Mouse (Mus musculus): Measurements from ENCODE around the gene Zfyve28. TPM values are rescaled to one million over a fixed set of nuclear protein-coding genes. Genes with fewer than 3 reads are reported as not detected.

Gene Zfyve28
- polyA plus RNA-seq, 1 experiment from 2014 or later, result 0.27 TPM

DNA sequence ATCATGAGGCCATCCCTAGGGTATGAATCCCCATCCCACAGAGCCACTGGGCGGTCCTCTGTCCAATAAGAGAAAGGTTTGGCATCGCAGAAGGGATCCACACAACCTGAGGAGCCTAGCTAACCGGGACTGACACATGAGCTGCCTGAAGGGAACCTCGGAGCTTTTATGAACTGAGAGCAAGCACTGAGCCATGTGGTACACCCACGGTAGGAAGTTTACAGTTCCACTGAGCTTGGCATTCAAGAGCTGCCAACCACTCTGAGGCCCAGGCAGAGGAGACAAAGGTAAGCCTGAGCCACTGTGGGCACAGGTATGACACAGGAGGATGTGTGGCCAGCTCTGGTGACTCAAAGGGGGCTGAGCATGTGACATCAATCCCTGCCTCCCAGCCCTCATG lies 63.7 kb downstream of the Zfyve28 start:
- ATAC-seq (replicated peaks; ENCODE audit: low FRiP score, low TSS enrichment, low read depth), result no peak

DNA sequence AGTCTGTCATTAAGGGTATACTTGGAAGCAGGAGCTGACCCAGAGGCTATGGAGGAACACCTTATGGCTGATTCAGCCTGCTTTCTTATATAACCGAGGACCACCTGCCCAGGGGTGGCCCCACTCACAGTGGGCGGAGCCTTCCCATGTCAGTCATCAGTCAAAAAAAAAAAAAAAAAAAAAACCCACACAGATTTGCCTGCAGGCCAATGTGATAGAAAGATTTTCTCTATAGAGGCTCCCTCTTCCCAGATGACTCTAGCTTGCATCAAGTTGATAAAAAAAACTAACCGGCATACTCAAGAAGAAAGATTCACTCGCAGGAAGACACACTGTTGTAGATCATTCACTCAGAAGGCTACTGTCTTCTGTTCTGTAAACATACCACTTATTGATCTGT lies 68.2 kb downstream of the Zfyve28 start:
- H3K27me3 ChIP-seq (replicated peaks; ENCODE audit: control insufficient read depth, insufficient read depth, low read length), result no peaks in the 10 kb centered on the region
- no peaks in the 10 kb centered on the region for H3K36me3 ChIP-seq (ENCODE audit: control insufficient read depth, insufficient read depth, low read length)
- H3K4me2 ChIP-seq (ENCODE audit: low read length), result no peak overlapping the region
- no peak overlapping the region for H3K27ac ChIP-seq (ENCODE audit: low read depth)
- H3K4me1 ChIP-seq (replicated peaks; ENCODE audit: control insufficient read depth, insufficient read depth, low read length), result peaks cover 9% of the 10 kb centered on the region
- ATAC-seq (replicated peaks; ENCODE audit: low FRiP score, low TSS enrichment, low read depth) (no peak), DNase-seq (ENCODE audit: low spot score) (no peak)
- no peak overlapping the region for H3K4me3 ChIP-seq (ENCODE audit: low read depth, low read length)
- H3K9me3 ChIP-seq (ENCODE audit: control insufficient read depth, low read length), result no peaks in the 10 kb centered on the region
- 58% methylated on average over 4 of the region's 4 CpGs for WGBS
- H3K9ac ChIP-seq (ENCODE audit: low read length), result no peak overlapping the region

More for the DNA sequence above, 63.7 kb downstream of the Zfyve28 start:
- Histone ChIP-seq H3K4me3 (ENCODE audit: low read depth, low read length) (no peak overlapping the region), H3K27me3 (replicated peaks; ENCODE audit: control insufficient read depth, insufficient read depth, low read length) (no peaks in the 10 kb centered on the region), H3K27ac (ENCODE audit: low read depth) (no peak overlapping the region), H3K9ac (ENCODE audit: low read length) (no peak overlapping the region), H3K4me2 (ENCODE audit: low read length) (no peak overlapping the region), H3K4me1 (replicated peaks; ENCODE audit: control insufficient read depth, insufficient read depth, low read length) (no peaks in the 10 kb centered on the region), H3K9me3 (ENCODE audit: control insufficient read depth, low read length) (no peaks in the 10 kb centered on the region), H3K36me3 (ENCODE audit: control insufficient read depth, insufficient read depth, low read length) (no peaks in the 10 kb centered on the region)
- no peak for DNase-seq (ENCODE audit: low spot score)
- 81% methylated on average over 5 of the region's 5 CpGs for WGBS

DNA sequence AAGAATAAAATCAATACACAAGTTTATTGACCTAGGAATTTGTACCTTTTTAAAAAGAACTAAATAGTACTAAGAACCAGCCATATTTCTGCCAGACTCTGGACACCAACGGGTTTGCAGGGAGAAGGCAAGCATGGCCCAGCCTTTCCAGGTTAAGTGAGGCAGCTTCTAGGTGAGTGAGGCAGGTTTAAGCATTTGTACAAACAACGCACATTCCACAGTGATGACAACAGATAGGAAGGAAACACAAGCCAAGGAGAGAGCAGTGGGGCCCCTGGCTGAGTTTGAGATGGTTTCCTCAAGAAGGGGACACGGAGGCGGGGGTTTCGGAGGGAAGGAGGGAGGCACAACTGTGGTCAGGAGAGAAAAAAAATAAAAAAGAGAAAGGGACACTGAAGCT lies 69.6 kb downstream of the Zfyve28 start:
- H3K4me1 ChIP-seq (replicated peaks; ENCODE audit: control insufficient read depth, insufficient read depth, low read length), result peaks cover 11% of the 10 kb centered on the region
- H3K4me2 ChIP-seq (ENCODE audit: low read length), result no peak overlapping the region
- H3K27me3 ChIP-seq (replicated peaks; ENCODE audit: control insufficient read depth, insufficient read depth, low read length), result no peaks in the 10 kb centered on the region
- H3K9ac ChIP-seq (ENCODE audit: low read length), result no peak overlapping the region
- no peak overlapping the region for H3K27ac ChIP-seq (ENCODE audit: low read depth)
- no peaks in the 10 kb centered on the region for H3K36me3 ChIP-seq (ENCODE audit: control insufficient read depth, insufficient read depth, low read length)
- DNase-seq (ENCODE audit: low spot score) (no peak), ATAC-seq (replicated peaks; ENCODE audit: low FRiP score, low TSS enrichment, low read depth) (no peak)
- 54% methylated on average over 5 of the region's 5 CpGs for WGBS
- no peaks in the 10 kb centered on the region for H3K9me3 ChIP-seq (ENCODE audit: control insufficient read depth, low read length)
- no peak overlapping the region for H3K4me3 ChIP-seq (ENCODE audit: low read depth, low read length)

DNA sequence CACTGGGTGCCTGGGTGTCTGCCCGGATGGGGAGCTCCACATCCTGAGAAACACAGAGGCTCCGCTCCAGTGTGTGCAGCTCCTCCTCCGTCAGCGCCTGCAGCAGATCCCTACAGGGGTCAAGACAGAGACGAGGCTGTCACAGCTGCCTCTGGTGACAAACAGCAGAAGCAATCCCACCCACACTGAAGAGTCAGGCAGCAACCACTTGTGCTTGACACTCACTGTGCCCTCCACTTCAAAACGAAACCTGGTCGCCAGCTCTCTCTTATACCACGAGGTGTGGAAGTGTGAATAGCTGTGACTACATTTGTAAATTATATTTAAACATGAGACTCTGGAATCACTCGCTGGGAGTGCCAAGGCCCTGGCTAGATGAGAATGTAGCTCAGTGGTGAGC lies 70.5 kb downstream of the Zfyve28 start:
- peaks cover 14% of the 10 kb centered on the region for H3K4me1 ChIP-seq (replicated peaks; ENCODE audit: control insufficient read depth, insufficient read depth, low read length)
- 24% methylated on average over 9 of the region's 9 CpGs for WGBS
- no peak overlapping the region for H3K9ac ChIP-seq (ENCODE audit: low read length)
- no peak overlapping the region for H3K27ac ChIP-seq (ENCODE audit: low read depth)
- H3K4me2 ChIP-seq (ENCODE audit: low read length), result no peak overlapping the region
- no peaks in the 10 kb centered on the region for H3K36me3 ChIP-seq (ENCODE audit: control insufficient read depth, insufficient read depth, low read length)
- ATAC-seq (replicated peaks; ENCODE audit: low FRiP score, low TSS enrichment, low read depth), result peak; percentile 36; the same call in 1 of the 2 replicates
- H3K9me3 ChIP-seq (ENCODE audit: control insufficient read depth, low read length), result no peaks in the 10 kb centered on the region
- no peak overlapping the region for H3K4me3 ChIP-seq (ENCODE audit: low read depth, low read length)
- H3K27me3 ChIP-seq (replicated peaks; ENCODE audit: control insufficient read depth, insufficient read depth, low read length), result no peaks in the 10 kb centered on the region
- DNase-seq (ENCODE audit: low spot score), result no peak

DNA sequence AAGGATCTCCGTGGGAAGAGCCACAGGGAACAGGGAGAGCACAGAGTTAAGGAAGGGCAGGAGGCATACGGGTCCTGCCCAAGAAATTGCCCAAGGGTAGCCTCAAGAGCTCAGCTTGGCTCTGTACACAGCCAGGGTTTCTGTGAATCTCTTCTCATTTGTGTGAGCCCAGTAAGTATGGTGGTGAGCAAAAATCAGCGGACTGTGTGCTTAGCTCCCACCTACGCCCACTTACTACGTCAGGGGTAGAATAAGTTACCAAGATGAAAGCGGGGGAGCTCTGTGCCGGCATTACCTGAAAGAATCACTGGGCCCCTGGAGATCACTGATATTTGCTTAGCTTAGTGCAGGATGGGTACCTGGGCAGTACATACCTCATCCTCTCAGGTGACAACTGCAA lies 72.2 kb downstream of the Zfyve28 start:
- H3K27ac ChIP-seq (ENCODE audit: low read depth), result no peak overlapping the region
- DNase-seq (ENCODE audit: low spot score) (no peak), ATAC-seq (replicated peaks; ENCODE audit: low FRiP score, low TSS enrichment, low read depth) (no peak)
- H3K4me2 ChIP-seq (ENCODE audit: low read length), result no peak overlapping the region
- H3K9ac ChIP-seq (ENCODE audit: low read length), result no peak overlapping the region
- peaks cover 14% of the 10 kb centered on the region for H3K4me1 ChIP-seq (replicated peaks; ENCODE audit: control insufficient read depth, insufficient read depth, low read length)
- no peaks in the 10 kb centered on the region for H3K27me3 ChIP-seq (replicated peaks; ENCODE audit: control insufficient read depth, insufficient read depth, low read length)
- H3K36me3 ChIP-seq (ENCODE audit: control insufficient read depth, insufficient read depth, low read length), result no peaks in the 10 kb centered on the region
- no peak overlapping the region for H3K4me3 ChIP-seq (ENCODE audit: low read depth, low read length)
- WGBS, result 68% methylated on average over 7 of the region's 7 CpGs
- H3K9me3 ChIP-seq (ENCODE audit: control insufficient read depth, low read length), result no peaks in the 10 kb centered on the region

DNA sequence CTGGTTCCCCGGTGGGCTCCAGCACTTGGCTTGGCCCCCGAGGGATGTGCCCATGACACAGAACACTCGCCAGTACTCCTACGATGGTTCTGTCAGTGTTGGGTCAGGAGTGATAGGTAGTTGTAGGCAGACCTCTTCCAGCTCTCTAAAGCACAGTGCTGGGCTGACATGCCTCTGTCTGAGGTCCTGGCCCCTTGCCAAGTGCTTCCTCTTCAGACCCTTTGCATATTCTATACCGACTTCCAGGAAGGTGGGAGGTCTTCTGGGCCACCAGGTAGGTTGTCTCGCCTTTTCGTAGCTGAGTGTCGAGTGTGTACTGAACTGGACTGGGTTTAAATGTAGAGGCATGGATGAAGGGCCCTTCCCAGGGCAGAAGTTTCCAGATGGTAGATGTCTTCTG lies 74.6 kb downstream of the Zfyve28 start:
- H3K4me2 ChIP-seq (ENCODE audit: low read length), result no peak overlapping the region
- no peak overlapping the region for H3K9ac ChIP-seq (ENCODE audit: low read length)
- no peaks in the 10 kb centered on the region for H3K36me3 ChIP-seq (ENCODE audit: control insufficient read depth, insufficient read depth, low read length)
- H3K27me3 ChIP-seq (replicated peaks; ENCODE audit: control insufficient read depth, insufficient read depth, low read length), result no peaks in the 10 kb centered on the region
- no peak overlapping the region for H3K4me3 ChIP-seq (ENCODE audit: low read depth, low read length)
- DNase-seq (ENCODE audit: low spot score) (no peak), ATAC-seq (replicated peaks; ENCODE audit: low FRiP score, low TSS enrichment, low read depth) (no peak)
- H3K9me3 ChIP-seq (ENCODE audit: control insufficient read depth, low read length), result no peaks in the 10 kb centered on the region
- H3K4me1 ChIP-seq (replicated peaks; ENCODE audit: control insufficient read depth, insufficient read depth, low read length), result peaks cover 14% of the 10 kb centered on the region; the same call in 1 of the 2 replicates
- WGBS, result 49% methylated on average over 8 of the region's 8 CpGs
- H3K27ac ChIP-seq (ENCODE audit: low read depth), result no peak overlapping the region

DNA sequence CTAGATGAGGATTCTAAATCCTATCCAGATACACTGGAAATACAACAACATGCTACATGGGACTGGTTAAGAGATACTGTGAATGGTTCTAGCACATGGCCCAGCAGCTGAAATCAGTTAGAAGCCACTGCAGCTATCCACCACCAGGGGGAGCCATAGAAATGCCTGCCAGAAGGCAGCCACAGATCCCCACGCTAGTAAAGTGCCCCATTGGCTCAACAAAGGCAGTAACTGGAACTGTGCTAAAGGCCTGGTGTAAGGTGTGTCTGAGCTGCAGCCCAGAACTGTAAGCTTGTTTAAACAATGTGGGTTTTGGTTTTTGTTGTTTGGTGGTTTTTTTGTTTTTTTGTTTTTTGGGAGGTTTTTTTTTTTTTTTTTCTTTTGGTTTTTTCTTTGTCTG lies 78.0 kb downstream of the Zfyve28 start:
- no peak overlapping the region for H3K27ac ChIP-seq (ENCODE audit: low read depth)
- peaks cover 5% of the 10 kb centered on the region; the same call in 1 of the 2 replicates for H3K4me1 ChIP-seq (replicated peaks; ENCODE audit: control insufficient read depth, insufficient read depth, low read length)
- H3K4me2 ChIP-seq (ENCODE audit: low read length), result no peak overlapping the region
- H3K9me3 ChIP-seq (ENCODE audit: control insufficient read depth, low read length), result no peaks in the 10 kb centered on the region
- ATAC-seq (replicated peaks; ENCODE audit: low FRiP score, low TSS enrichment, low read depth) (peak; percentile 81), DNase-seq (ENCODE audit: low spot score) (peak; percentile 77)
- no peaks in the 10 kb centered on the region for H3K36me3 ChIP-seq (ENCODE audit: control insufficient read depth, insufficient read depth, low read length)
- 8% methylated on average over 1 of the region's 1 CpGs for WGBS
- H3K9ac ChIP-seq (ENCODE audit: low read length), result no peak overlapping the region
- no peak overlapping the region for H3K4me3 ChIP-seq (ENCODE audit: low read depth, low read length)
- no peaks in the 10 kb centered on the region for H3K27me3 ChIP-seq (replicated peaks; ENCODE audit: control insufficient read depth, insufficient read depth, low read length)

DNA sequence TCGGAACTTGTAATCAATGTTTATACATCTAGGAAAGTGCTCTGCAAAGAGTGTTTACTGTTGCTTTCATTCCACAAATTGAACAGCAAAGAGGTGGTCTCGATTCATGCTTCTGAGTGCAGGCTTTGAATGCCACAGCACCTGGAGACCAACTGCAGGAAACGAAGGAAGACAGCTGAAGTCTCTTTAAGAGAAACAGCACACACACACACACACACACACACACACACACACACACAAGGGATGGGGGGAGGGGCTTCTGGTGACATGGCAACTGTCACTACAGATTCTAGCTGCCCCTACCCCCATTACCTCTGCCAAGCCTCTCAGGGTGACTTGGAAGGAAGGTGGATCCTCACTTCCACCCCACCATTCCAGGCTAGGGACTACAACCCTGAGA lies 80.7 kb downstream of the Zfyve28 start:
- no peak for ATAC-seq (replicated peaks; ENCODE audit: low FRiP score, low TSS enrichment, low read depth)
- 28% methylated on average over 3 of the region's 3 CpGs for WGBS
- no peaks in the 10 kb centered on the region for H3K4me1 ChIP-seq (replicated peaks; ENCODE audit: control insufficient read depth, insufficient read depth, low read length)

DNA sequence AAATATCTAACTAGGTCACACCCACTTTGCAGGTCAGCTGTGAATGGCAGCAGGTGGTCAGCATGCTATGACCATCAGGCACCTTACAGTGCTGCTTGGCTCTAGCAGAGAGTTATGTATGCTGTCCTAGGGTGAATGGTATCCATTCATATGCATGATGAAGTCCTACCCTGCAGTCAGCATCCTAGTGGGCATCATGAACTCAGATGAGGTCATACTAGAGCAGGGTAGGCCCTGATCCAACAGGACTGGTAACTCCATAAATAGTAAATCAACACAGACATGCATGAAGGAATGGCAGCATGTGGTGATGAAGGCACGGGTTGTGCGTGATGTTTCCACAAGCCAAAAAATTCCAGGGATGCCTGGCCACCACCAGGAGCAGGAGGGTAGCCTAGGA lies 82.5 kb downstream of the Zfyve28 start:
- Histone ChIP-seq H3K9ac (ENCODE audit: low read length) (no peak overlapping the region), H3K9me3 (ENCODE audit: control insufficient read depth, low read length) (no peaks in the 10 kb centered on the region), H3K4me2 (ENCODE audit: low read length) (no peak overlapping the region), H3K27me3 (replicated peaks; ENCODE audit: control insufficient read depth, insufficient read depth, low read length) (no peaks in the 10 kb centered on the region), H3K36me3 (ENCODE audit: control insufficient read depth, insufficient read depth, low read length) (no peaks in the 10 kb centered on the region), H3K4me1 (replicated peaks; ENCODE audit: control insufficient read depth, insufficient read depth, low read length) (no peaks in the 10 kb centered on the region), H3K4me3 (ENCODE audit: low read depth, low read length) (no peak overlapping the region), H3K27ac (ENCODE audit: low read depth) (no peak overlapping the region)
- ATAC-seq (replicated peaks; ENCODE audit: low FRiP score, low TSS enrichment, low read depth) (no peak), DNase-seq (ENCODE audit: low spot score) (no peak)
- 55% methylated on average over 2 of the region's 2 CpGs for WGBS

More for the DNA sequence above, 80.7 kb downstream of the Zfyve28 start:
- Histone ChIP-seq H3K27me3 (replicated peaks; ENCODE audit: control insufficient read depth, insufficient read depth, low read length) (no peaks in the 10 kb centered on the region), H3K27ac (ENCODE audit: low read depth) (no peak overlapping the region), H3K36me3 (ENCODE audit: control insufficient read depth, insufficient read depth, low read length) (no peaks in the 10 kb centered on the region), H3K4me2 (ENCODE audit: low read length) (no peak overlapping the region), H3K4me3 (ENCODE audit: low read depth, low read length) (no peak overlapping the region), H3K9ac (ENCODE audit: low read length) (no peak overlapping the region), H3K9me3 (ENCODE audit: control insufficient read depth, low read length) (no peaks in the 10 kb centered on the region)
- no peak for DNase-seq (ENCODE audit: low spot score)
